ENCODE assay signal across 8 mouse cellular contexts in genomic region chr2:173080785-173081241, GRCm38 (mm10). TPM values are rescaled to one million over a fixed set of nuclear protein-coding genes. Genes with fewer than 3 reads are reported as not detected.
DNase-seq lines count a peak whose midpoint lies in the region; ATAC-seq lines count a peak whose summit lies in the region.

No protein-coding gene starts in this region.

- H3K27ac ChIP-seq in hindbrain, embryonic 13.5 days, result no peak overlapping the region

- H3K9ac ChIP-seq in hindbrain, embryonic 13.5 days, result no peak overlapping the region

- WGBS in hindbrain, embryonic 13.5 days, result 35% methylated on average over 10 of the region's 10 CpGs

- H3K36me3 ChIP-seq in hindbrain, embryonic 13.5 days, result no peaks in the 10 kb centered on the region

- H3K9me3 ChIP-seq in hindbrain, embryonic 13.5 days, result no peaks in the 10 kb centered on the region

- H3K4me3 ChIP-seq in hindbrain, embryonic 13.5 days, result no peak overlapping the region

- peaks cover 22% of the 10 kb centered on the region; the same call in 1 of the 2 replicates for H3K27me3 ChIP-seq in hindbrain, embryonic 13.5 days

- ATAC-seq in hindbrain, embryonic 13.5 days (ENCODE audit: low FRiP score), result peak; percentile 46; the same call in 1 of the 2 replicates

- no peak overlapping the region for H3K4me2 ChIP-seq in hindbrain, embryonic 13.5 days

- H3K4me1 ChIP-seq in hindbrain, embryonic 13.5 days (replicated peaks), result peaks cover 9% of the 10 kb centered on the region; the same call in 1 of the 2 replicates

- DNase-seq in MN1 (ENCODE audit: low spot score), result peak; percentile 69
- DNase-seq in cerebellum, adult 9-11 months, result peak; percentile 52
- DNase-seq in frontal cortex, postnatal 25 days (ENCODE audit: low spot score in 2 of 2), result peak; percentile 39 to 59
- peak; percentile 66 to 71 for DNase-seq in layer of hippocampus, postnatal 14 days (ENCODE audit: low spot score in 2 of 2)
- DNase-seq in lung, postnatal 10 days, result peak; percentile 89
- peak; percentile 69 for DNase-seq in ovary, postnatal 14 days (ENCODE audit: low spot score)
- DNase-seq in thymus, postnatal 14 days, result peak; percentile 88

RNA-seq across cellular contexts. Expression of gene Ctcfl, which starts 38.5 kb away (rescaled TPM):
- polyA plus RNA-seq in hindbrain, embryonic 13.5 days (2015; fragmentation: Nextera tagmentation; extraction: Ambion mirVana), result 0.05 and 0.08 TPM in 2 replicates
- total RNA-seq in layer of hippocampus, postnatal 14 days (2021), result not detected
